Mouse (Mus musculus): ENCODE results near the gene Chst11.

DNA sequence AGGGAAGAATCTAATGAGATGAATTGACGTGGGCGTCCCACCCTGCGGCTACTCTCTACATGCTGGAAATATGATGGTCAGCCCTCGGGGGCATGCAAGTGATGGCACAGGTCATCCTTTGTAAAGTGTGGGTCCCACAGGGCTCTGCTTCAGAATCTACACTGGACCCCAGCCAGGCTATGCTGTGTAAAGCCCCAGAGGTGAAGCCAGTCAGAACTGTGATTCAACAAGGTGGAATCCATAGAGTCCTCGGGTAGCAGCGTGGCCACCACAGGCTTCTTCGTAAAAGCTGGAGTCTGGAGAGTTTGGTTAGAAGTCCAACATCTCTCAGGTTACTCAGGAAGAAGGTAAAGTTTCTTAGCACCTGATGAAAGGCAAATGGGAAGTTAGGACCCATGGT, 154.0 kb downstream of the Chst11 start:
- no peak for TF ChIP-seq CTCF (IDR thresholded peaks at IDR 0.05; ENCODE audit: low read depth, low read length)
- no peak for TF ChIP-seq POLR2A (IDR thresholded peaks at IDR 0.05; ENCODE audit: extremely low read depth, insufficient read depth, low read length)

Measured in liver, adult 2 months (tissue).